Mouse (Mus musculus): ENCODE results near the gene Ppp1r12b. TPM values are rescaled to one million over a fixed set of nuclear protein-coding genes. Genes with fewer than 3 reads are reported as not detected.

Ppp1r12b gene
- total RNA-seq, 2 experiments from 2014 or later, result 181 to 205 TPM

Small RNA genes within 50 kb of the gene (microRNA-seq; reads per million reads assigned to microRNA genes)
- gene Gm22232, result not detected

Other genes starting within 250 kb of the Ppp1r12b start
- gene Ube2t, start 6.6 kb upstream of the Ppp1r12b start, total RNA-seq (2021), result 1 to 10 TPM; 9.2 to 9.5 TPM
- 1 to 10 TPM; 1.2 to 1.3 TPM for gene Lgr6, start 149.3 kb upstream of the Ppp1r12b start, total RNA-seq (2021)
- gene Ptpn7, start 176.8 kb upstream of the Ppp1r12b start, total RNA-seq (2021), result 1 to 10 TPM; 1.1 to 1.4 TPM
- 10 to 100 TPM; 49.9 to 50.9 TPM for gene Arl8a, start 190.9 kb upstream of the Ppp1r12b start, total RNA-seq (2021)
- gene Gpr37l1, start 211.7 kb upstream of the Ppp1r12b start, total RNA-seq (2021), result 1 to 10 TPM; 1.3 to 1.7 TPM